Mouse (Mus musculus): Measurements from ENCODE around the gene Naa11.
A peak's percentile ranks its signal among the peaks of the same experiment; 100 is the strongest.

Gene Naa11

DNA sequence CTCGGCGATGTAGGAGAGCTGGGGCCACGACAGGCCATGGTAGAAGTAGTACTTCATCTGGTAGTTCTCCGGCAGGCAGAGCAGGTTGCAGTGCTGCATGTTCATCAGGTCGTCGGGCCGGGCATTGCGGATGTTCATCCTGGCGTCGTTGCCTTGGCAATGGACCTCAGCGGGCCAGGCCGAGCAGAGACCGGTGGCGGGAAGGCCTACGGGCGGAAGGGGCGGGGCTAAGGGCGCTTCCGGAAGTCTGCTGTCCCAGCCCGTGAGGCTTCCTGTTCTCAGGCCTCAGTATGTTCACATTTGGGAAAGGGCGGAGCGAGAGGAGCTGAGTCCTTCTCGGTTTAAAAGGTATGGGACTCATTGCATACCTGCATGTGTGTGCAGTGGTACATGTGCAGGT lies at the start of gene Naa11:
Gene Naa11, minus strand, starts transcription at position 220 of the 400 bp plus-strand sequence.
- DNase-seq (ENCODE audit: low spot score) = peak; percentile 84

DNA sequence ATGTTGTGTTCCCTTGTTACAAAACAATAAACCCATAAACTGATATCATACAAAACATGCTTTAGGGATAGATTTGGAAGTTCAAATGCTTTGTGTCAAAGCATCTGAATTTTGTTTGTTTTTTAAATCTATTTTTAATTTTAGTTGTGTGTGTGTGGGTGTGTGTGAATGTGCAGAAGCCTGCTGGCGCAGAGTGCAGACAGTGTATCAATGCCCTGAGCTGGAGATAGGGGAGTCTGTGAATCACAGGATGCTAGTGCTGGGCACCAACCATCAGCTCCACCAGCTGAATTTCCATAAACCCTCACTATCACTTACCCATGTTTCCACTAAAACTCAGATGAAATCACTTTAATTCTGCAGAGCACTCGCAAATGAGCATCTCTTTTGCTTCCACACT lies 40.3 kb upstream of the Naa11 start:
- no peak for DNase-seq (ENCODE audit: low spot score)

DNA sequence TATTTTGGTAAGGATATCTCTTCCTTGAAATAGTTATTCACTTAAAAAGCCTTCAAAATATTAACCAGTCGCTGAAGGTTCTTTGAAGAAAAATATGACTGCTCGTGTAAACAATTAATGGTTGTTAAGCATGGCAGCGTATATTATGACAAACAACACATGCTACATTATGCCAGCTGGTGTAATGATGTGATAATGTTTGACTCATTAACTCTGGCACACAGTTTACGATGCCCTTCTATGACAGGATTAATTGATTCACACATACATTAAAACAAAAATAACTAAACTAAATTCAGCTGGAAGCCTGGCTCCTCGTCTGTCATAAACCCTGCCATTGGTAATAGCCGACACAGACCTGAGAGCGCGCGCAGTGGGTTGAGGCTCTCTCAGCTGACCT lies 37.8 kb upstream of the Naa11 start:
- no peak for DNase-seq (ENCODE audit: low spot score)

DNA sequence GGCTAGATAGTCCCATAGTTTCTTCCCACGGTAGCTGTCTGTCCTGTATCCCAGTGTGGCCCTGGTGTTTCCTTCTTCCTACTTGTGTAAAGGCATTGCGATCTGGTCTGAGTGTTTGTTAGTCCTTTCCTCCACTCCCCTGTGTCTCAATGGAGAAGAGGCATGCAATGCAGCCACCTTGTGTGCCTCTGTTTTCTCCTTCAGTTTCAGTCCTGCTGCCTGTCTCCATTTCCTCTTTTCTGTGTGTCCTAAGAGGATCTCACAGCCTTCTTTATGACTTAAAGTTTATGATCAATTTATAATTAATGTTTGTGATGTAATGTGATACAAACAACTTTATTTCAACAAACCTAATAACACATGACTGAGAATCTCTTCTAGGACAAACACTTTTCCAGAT lies 29.5 kb upstream of the Naa11 start:
- no peak for DNase-seq (ENCODE audit: low spot score)

DNA sequence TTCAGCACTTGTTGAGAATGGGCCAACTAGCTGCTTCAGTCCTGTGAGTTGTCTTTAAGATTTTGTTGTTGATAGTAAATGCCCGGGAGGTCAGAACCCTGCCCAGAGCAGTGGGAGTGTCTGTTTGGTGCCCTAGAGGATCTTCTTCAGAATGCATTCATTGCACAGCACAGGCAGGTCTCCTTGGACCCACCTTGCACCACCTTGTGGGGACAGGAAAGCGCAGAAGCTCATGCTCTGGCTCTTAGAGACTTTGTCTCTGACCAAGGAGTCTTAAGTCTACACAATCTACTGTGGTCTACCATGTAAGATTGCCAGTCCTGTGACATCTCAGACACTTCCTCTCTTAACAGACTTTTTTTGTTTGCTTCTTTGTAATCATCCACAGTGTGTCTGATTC lies 25.0 kb upstream of the Naa11 start:
- DNase-seq (ENCODE audit: low spot score) = no peak

DNA sequence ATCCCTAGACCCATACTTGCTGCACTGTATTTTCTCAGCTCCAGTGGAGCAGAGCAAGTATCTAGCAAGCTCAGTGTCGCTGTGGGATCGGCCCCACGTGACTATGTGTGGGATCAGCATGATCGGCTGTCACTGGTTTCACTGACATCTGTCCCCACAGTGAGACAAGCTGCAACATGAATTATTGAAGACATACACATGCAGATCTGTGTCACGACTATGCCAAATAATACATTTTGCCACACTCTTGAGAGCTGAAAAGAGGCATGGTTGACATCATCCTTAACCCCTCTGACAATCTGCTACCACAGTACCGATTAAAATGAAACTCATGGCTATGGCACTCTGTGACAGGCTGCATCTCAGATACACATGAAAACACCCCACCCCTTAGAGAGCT lies 23.7 kb upstream of the Naa11 start:
- DNase-seq (ENCODE audit: low spot score) = no peak

DNA sequence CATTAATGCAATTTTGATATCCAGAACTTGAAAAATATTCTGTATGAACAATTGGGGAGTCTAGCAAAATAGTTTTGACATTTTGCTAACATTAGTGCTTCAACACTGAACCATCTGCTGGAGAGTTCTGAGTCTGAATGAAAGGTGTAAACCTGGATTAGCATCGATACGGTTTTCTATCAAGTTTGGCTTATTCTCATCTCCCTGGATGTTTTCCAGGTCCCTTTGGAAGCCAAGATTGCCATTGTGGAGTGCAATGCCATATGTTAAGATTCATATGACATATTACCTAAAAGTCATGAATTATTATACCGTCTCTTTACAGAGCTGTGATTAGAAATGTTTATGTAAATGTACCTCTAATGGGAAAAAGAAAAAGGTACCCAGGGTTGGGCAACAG lies 21.5 kb upstream of the Naa11 start:
- no peak for DNase-seq (ENCODE audit: low spot score)

DNA sequence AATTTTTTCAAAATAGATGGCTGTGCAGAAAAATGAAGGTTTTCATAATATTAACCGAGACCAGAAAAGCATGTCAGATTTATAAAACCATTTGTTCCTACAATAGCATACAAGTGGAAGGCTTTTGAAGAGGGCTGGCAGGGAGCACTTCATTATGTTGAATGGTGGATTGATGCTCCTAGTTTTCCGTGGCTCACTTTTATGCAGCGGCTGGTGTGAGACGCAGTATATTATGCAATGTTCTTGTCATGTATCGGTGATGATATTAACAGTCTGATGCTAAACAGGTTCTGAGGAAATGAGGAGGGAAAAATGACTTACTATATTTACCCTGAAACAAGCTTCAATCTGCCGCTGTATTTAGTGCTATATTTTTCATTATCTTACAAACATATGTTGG lies 18.0 kb upstream of the Naa11 start:
- DNase-seq (ENCODE audit: low spot score) = no peak

DNA sequence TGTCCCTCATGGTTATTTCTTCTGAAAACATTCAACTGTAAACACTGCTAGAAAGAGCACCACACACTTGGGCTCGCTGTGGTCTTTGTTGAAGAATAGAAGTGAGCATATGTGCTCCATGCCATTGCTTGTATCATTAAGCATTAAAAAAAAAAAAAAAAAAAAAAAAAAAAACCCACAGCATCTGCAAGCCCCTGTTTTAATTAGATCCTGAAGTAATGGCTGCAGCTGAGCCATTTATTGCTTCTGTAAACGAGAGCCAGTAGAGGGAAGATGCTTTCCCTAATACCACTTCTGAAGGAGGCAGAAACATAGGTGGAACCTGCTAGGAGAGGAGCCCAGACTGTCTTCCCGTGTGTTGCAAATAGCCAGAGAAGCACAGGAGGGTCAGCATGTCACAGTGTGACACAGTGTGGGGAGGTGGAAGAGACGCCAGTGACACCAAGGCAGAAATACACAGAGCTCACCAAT lies 17.1 kb upstream of the Naa11 start:
- no peak for DNase-seq (ENCODE audit: low spot score)

DNA sequence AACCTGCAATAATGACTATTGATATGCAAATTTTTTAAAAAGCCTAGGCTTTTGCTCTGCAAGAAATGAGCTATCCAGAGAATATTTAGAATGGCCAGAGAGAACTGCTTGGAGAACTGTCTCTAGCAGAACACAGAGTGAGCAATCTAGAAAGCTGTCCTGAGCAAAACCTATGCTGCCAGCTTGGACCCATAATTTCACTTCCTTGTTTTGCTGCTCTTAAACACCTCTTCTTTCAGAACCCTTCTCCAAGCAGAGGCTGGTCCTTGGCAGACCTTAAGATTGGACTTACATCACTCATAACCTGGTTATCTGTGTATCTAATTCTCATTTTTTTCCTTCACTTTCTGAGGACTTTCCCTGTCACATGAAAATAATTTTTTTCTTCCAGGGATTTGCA lies 8.9 kb upstream of the Naa11 start:
- no peak for DNase-seq (ENCODE audit: low spot score)

DNA sequence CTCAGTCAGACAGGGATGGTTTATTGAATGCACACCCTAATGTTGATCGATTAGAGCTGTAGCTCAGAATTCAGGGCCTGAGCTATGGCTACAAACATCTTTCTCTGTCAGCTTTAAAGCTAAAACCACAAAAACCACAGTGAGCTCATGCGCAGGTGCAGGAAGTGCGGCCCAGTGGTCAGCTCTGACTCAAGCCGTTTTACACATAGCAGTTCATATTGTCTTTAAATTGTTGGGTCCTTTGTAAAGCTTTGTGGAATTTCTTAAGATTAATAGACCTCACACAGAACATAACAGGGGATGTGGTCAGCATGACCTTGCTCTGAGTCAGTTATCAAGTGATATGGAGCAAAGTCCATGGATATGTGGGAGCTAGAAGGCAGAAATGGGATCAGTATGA lies 5.4 kb upstream of the Naa11 start:
- DNase-seq (ENCODE audit: low spot score) = no peak

DNA sequence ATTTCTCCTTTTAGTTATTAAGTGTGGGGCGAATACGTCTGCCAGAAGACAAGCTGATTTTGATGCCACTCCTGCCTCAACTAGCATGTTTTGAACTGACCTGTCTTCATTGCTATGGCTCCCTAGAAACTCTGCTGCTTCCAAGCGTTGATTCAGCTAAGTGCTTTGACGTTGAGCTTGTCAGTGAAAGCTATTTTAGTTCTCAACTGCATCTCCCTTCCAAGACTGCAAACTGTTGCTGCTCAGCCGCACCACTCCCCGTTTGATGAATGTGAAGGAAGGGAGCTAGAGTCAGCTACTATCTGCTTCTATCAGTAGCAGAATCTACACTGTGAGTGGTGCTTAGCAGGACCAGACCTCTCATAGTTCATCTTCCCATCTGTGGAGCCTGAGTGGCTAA lies 4.6 kb downstream of the Naa11 start:
- DNase-seq (ENCODE audit: low spot score) = no peak

DNA sequence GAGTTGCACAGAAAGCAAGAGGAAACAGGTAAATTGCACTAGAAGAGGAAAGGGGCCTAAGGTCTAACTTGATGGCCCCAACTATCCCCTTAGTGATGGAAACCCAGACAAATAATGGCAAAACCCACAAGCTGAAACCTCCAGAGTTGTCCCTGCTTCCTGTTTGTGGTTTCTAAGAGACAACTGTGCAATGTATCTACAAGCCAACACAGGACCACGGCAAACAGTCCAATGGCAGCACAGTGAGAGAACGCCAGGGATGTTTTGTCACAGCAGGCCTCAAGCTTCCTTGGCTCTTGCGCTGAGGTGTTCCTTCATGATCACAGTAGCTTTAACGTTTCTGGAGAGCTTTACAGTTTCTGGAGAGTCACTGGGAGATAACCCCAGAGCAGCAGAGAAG lies 7.8 kb downstream of the Naa11 start:
- no peak for DNase-seq (ENCODE audit: low spot score)

DNA sequence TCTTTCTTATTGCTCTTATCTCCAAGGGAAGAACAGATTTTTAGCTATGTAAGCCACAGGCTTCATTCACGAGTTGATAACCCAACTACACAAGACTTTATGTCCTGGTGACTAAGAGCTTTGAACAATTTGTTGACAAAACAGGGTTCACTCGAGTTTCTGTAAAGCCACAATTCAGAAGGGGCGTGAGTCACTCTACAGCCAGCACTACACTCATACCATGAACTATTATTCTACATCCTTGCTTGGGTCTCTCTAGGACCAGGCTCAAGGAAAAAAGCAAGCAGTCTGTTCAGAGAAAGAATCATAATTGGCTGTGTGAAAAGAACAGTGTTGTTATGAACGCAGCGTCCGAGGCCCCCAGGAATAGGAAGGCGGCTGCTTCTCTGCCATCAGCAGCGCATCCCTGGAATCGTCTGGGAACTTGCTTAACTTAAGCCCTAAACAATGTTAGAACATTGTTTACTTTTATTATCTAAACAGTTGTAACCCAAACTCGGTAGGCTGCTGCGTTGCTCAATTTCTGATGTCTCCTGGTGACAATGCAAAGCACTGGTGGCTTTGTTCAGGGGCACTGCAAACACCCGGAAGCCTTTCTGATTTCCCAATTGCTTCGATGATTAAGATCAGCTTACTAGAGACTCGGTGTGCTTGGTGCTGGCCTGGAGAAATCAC lies 9.5 kb downstream of the Naa11 start:
- no peak for DNase-seq (ENCODE audit: low spot score)

DNA sequence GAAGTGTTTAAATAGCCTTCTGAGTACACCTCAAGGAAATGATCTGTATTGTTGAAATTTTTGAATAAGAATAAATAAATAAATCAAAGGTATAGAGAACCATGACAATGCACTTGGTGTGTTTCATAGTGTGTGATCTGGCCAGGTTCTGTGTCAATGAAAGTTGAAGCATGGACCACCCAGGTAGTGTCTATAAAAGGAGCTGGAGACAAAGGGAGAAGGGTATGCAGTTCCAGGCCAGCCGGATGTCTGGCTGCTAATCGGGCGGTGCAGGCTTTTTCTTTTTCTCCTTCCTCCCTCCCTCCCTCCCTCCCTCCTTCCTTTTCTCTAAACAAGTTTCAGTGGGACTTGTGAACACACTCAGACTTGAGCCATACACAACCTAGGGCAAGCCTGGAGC lies 12.2 kb downstream of the Naa11 start:
- DNase-seq (ENCODE audit: low spot score) = no peak

DNA sequence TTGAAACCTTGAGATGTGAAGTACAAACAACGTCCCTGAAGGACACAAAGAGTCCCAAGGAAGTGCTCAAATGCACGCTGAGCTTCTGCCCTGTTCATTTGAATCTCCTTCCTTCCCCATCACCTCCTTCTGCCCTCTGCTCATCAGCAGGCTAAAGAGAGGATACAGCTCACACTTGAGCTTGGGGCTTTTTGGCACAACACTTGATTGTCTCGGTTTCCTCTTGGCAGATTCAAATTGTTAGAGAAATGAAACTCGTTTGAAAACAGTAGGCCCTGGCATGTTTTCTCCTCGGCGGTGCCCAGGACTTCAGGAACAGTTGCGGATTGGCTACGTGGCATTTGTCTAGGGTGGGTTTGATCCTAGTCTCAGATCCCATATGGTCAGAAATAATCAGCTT lies 27.4 kb downstream of the Naa11 start:
- DNase-seq (ENCODE audit: low spot score) = no peak

DNA sequence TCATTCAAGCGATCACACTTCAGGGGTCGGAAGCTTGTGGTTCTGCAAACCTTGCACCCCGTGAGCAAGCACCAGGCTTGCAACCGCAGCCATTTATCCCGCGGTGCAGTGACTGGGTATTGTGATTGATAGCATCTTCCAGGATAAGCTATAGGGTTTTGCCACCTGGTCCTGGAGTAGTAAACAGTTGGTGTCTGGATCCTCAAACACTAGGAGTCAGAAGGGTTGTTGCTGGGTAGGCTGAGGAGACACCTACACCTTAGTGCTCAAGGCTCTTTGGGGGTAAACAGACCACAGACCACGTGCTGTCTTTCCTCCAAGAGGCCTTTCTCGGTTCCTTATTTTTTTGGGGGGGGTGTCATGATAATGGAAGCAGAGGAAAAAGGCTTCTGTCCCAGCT lies 27.9 kb downstream of the Naa11 start:
- DNase-seq (ENCODE audit: low spot score) = no peak

DNA sequence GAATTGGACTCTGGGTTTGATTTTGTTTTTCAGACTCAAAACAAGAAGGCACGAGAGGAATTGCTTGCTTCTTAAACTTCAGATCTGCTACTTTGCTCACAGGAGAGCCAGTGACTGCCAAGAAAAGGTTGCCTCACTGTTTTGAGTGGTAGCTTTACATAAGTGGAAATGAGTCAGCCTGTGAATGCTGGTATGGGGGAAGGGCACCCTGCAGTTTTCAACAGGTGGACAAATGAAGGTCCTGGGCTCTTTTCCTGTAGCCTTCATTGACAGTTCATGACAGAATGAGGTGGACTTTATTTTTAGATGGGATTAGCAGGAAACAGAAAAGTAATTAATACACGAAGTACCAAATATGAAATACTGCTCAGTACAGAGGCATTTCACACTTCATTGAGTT lies 29.6 kb downstream of the Naa11 start:
- DNase-seq (ENCODE audit: low spot score) = no peak

DNA sequence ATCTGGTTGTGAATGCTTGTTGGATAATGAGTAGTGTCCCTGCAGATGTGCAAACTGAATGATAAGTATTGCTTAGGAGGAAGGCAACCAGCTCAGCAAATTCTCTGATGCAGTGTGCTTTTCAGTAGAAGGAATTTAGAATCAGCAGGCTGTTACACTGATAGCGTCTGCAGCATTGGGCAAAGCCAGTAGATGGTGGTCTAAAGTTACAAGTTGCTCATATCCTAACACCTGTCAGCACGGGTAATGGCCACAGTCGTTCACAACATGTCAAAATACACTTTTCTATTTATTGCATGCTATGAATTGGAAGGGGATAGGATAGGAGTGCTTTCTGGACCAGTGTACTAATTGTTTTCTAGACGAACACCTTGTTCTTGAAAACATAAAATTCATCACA lies 33.1 kb downstream of the Naa11 start:
- DNase-seq (ENCODE audit: low spot score) = no peak

DNA sequence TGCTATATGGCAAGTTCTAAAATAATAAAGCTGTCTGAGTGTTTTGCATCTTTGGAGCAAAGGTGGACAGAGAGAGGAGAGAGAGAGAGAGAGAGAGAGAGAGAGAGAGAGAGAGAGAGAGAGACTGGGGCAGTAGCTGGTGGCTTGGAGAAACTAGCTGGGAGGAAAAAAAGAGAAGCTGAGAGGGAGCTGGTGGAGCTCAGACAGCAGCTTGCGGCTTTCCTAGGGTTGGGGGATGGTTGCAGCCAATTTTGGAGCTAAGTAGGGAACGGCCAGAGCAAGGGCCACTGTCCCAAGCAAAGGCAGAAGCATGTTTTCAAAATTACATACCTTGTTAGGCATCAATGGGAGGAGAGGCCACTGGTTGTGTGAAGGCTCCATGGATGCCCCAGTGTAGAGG lies 36.0 kb downstream of the Naa11 start:
- DNase-seq (ENCODE audit: low spot score) = no peak

DNA sequence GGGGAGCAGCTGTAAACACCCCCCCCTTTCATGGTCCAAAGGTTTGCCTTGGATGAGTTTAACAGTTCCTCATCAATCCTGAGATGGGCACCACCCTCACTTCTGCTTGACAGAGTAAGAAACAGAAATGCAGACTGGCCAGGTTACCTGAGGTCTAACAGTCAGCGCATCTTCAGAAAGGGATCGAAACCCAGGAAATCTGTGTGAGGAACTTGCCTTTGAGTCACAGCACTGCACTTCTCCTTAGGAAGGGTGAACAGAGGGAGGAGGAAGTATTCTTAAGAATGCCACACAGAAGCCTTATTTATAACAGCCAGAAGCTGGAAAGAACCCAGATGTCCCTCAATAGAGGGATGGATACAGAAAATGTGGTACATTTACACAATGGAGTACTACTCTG lies 37.0 kb downstream of the Naa11 start:
- no peak for DNase-seq (ENCODE audit: low spot score)

DNA sequence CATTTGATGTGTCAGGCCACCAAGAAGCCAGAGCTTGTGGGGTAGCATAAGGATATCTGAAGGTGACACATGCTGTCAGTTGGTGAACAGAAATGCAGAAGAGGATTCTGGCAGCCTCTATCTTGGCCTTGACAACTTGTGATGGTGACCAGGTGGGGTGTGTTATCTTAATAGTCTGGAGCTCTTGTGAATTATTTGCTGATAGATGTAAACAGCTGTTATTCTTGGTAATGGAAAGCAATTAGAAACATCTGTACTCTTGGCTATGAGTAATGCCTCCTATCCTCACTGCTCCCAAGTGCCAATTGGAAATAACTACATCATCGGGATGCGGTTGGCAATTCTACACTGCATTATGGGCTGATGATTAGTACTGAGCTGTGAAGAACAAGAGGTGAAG lies 43.4 kb downstream of the Naa11 start:
- DNase-seq (ENCODE audit: low spot score) = no peak

DNA sequence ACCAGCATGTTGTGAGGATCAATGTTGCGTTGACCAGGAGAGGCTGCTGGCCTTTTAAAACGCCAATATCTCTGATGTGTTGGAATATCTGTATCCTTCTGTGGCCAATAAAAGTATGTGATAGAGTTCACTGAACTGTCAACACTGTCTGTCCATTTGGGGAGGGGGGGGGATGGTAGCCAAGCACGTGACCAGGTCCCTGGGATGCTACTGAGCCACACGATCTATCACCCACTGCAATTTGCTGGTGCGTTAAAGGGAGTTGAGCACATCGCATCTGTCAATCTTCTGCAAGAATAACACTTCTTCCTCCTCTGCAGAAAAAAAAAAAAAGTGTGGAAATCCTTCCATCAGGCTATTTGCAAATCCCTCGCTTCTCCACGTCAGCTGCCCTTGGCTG lies 43.9 kb downstream of the Naa11 start:
- no peak for DNase-seq (ENCODE audit: low spot score)

DNA sequence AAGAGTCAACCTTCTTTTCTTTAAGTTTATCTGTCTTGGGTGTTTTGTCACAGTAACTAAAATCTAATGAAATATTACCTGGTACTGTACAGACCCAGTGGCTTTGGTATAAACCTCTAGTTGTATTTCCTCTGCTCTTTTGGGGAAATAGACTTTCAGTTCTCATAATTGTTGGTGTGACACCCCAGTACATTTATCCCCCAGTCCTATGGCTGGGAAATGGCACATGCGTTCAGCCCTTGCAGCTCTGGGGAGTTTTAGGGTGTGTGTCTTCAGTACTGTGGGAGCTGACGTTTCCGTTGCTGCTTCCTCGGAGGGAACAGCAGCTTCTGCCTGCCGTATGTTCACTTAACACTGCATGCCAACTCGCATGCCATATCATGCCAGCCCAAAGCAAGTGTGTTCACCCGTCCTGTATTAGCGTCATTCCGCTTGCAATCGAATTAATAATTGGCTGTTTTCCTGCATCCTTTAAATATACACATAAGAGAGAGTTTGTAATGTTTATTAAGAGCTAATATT lies 46.4 kb downstream of the Naa11 start:
- no peak for DNase-seq (ENCODE audit: low spot score)

DNA sequence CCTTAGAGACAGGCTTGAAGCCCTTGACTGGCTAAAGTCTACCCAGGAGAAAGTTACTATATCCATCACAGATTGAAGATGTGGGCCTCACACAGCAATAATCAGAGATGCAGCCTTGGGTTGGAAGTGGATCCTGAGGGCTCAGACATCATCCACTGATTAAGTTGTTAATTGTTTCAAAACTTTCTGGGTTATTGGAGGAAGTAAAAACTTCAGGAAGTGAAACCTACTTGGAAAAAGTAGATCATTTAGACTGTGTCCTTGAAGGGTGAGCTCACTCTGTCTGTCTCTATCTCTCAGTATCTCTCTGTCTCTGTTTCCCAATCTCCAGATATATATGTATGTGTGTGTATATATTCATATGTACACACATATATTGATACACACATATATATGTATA lies 47.0 kb downstream of the Naa11 start:
- DNase-seq (ENCODE audit: low spot score) = no peak
